Mouse (Mus musculus) liver, postnatal 0 days (tissue): ENCODE measurements around the gene Pde1c.

Experiments
- CTCF ChIP-seq: sonication (generic); IDR thresholded peaks from 2 replicates; pipeline ENCODE4 v1.5.1; 2016; ENCODE audit warnings: antibody characterized with exemption, low read depth
- EP300 ChIP-seq: IDR thresholded peaks from 2 replicates; pipeline ENCODE4 v1.6.1; 2016; ENCODE audit warnings: antibody characterized with exemption, low read depth, mild to moderate bottlenecking

DNA sequence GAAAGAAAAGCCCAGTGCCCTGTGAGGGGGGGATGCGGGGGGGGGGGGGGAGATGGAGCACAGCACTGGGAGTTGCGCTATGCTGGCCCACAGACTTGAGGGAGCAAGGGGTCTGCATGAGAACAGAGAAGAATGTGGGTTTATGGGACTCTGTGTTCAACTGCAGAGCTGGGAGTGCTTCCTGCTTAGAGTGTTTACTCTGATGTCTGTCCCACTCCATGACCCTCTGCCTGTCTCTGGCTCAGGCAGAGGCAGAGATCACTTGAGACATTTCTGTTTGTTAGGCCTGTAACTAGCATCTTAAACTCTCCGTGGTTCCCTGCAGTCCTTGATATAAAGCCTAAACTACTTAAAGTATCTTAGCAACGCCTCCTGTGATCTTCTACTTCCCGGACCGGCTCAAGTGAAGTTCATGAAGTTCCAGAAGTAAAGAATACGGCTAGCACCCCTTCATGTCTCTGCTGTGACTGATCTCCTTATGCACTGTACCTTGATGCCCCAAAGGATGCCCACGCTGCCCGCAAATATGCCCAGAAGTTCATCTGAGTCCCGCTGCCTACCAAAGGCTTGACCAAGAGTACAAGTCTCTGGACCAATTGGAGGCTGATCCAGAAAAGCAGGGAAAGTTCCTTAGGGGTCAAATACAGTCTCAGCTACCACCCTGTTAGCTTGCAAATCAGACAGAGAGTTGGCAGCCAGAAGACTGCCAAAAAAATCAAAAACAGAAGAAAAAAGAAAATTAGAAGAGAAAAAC lies 47.5 kb upstream of the Pde1c start:
- no peak for TF ChIP-seq CTCF
- no peak for TF ChIP-seq EP300
